Mouse (Mus musculus): ENCODE results near the gene Olfr1209.

Gene Olfr1209

DNA sequence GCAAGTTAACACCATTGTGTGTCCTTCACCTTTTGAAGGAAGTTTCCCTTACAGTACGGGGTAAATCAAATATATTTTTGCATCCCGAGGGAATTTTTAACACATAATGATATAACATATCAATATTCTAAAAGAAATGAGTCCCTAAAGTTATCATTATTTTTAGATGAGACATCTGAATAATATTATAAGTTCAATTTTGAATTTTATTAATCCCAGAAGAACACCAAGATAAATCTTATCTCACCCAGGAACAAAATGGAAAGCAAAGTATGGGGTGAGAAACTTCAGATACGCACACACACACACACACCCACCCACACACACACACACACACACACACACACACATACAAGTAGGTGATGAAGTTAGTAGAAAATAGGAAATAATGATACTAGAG lies at the start of gene Olfr1209:
Gene Olfr1209, minus strand, starts transcription at position 101 of the 400 bp plus-strand sequence.
- DNase-seq (ENCODE audit: low spot score), result no peak

DNA sequence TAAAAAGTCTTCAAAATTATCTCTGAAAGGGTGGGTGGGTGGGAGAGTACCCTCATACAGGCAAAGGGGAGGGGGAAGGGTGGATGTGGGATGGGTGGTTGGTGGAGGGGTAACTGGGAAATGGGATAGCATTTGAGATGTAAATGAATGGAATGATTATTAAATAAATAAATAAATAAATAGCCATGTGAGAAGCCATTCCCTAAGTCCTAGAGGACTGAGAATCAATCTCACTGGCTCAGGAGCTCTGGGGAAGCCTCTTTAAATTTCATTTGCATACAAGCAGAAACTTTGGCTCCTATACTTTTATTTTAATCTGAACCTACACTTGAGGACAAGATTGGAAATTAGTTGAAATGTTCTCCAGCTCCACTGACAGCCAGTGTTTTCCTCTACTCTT lies 38.7 kb upstream of the Olfr1209 start, which contains the start of gene Olfr1212:
Gene Olfr1212, plus strand, starts transcription at position 301 of the 400 bp plus-strand sequence.
- no peak for DNase-seq (ENCODE audit: low spot score)

DNA sequence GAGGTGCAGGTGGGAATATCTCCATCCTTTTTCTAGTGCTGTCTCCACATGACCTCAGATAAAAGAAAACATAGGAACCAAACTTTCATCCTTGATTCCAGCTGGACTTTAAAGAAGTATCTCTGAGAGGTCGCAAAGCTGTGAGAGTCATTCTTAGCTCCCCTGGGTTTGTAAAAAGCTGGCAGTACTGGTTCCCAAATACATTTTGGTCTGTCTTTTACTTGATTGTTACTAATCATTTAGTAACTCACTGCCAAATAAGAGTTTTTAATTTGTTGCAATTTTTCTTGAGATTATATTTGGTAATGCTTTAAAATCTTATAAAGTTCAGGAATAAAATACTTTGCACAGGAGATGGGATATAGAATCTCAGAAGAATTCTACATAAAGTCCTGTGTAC lies 23.1 kb upstream of the Olfr1209 start, which contains the start of gene Olfr1211:
Gene Olfr1211, minus strand, starts transcription at position 101 of the 400 bp plus-strand sequence.
- DNase-seq (ENCODE audit: low spot score), result no peak

GRCm38 (mm10) chr2:88902211-88902610 lies 12.7 kb downstream of the Olfr1209 start, which contains the start of gene Olfr1208:
TSS of gene Olfr1208 (minus strand) at chr2:88902311.
- DNase-seq (ENCODE audit: low spot score), result no peak

DNA sequence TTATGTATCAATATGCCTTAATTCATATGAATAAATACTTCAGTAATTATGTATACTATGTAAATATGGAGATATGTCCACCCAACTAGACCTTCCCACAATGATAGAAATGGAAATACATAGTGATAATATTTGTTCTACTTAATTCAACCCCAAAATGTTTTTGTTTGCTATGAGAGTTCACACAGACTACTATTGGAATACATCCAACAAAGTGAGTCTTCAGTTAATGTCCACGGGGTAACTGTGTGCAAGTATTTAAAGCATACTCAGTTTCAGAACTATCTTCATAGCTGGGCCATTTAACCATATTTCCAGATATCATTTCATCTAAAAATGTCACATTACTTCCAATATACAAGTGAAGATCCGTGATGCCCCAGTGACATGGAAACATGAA lies 52.0 kb downstream of the Olfr1209 start, which contains the start of gene Olfr1206:
Gene Olfr1206, plus strand, starts transcription at position 301 of the 400 bp plus-strand sequence.
- DNase-seq (ENCODE audit: low spot score), result no peak
